23 mouse cellular contexts compared by ENCODE assay signal in the genomic region with DNA sequence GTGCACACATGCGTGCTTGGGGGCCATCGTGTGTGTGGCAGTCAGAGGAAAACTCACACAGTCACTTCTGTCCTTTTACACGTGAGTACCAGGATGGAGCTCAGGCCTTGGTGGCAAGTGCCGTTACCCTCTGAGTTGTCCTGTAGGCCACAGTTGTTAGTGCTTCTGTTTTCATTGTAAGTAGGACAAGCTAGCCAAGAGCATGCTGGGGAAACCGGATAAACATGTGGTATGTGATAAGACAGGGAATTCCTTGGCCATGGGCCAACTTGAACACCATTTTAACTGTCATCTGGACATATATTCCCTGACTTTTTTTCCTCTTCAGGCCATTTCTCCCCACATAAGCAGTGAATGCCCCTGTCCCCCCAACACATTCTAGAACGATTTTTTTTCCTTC. TPM values are rescaled to one million over a fixed set of nuclear protein-coding genes. Genes with fewer than 3 reads are reported as not detected.
DNase-seq lines count a peak whose midpoint lies in the region; ATAC-seq and TF ChIP-seq lines count a peak whose summit lies in the region.
"Had no signal": no experiment of that assay in that cellular context is flagged by ENCODE, and none has a peak within 500 bp of the region (broad histone marks: within the 10 kb centered on the region; RNA-seq: fewer than 3 reads in every experiment).

No protein-coding gene starts in this region.

- H3K4me1 ChIP-seq in heart, embryonic 11.5 days (ENCODE audit: control insufficient read depth, insufficient read depth, low read length), result peaks cover 19% of the 10 kb centered on the region
- peaks cover 5% of the 10 kb centered on the region for H3K4me1 ChIP-seq in heart, adult 2 months (ENCODE audit: control insufficient read depth, insufficient read depth, low read length)
- H3K4me1 ChIP-seq in lung, embryonic 14.5 days (ENCODE audit: insufficient read depth), result peaks cover 17% of the 10 kb centered on the region
- peaks cover 0 to 31% of the 10 kb centered on the region in 2 experiments; a peak in 3 of 4 replicates for H3K4me1 ChIP-seq in MEL (ENCODE audit: control insufficient read depth in 1 of 2, insufficient read depth in 2 of 2, low read length in 2 of 2)
- peaks cover 7% of the 10 kb centered on the region; the same call in 1 of the 2 replicates for H3K4me1 ChIP-seq in heart, postnatal 0 days (ENCODE audit: control insufficient read depth, insufficient read depth)
- no peaks in the 10 kb centered on the region; the same call in 1 of the 2 replicates for H3K4me1 ChIP-seq in forebrain, embryonic 14.5 days (ENCODE audit: control insufficient read depth, insufficient read depth, low read length)

- TF ChIP-seq RAD21 in MEL (IDR thresholded peaks at IDR 0.05; ENCODE audit: low read depth, low read length), result no peak

- H3K4me2 ChIP-seq in heart, embryonic 11.5 days, result 0 out of 2 replicates have a peak overlapping the region, but pooled peaks have one; percentile 17
- no peak overlapping the region for H3K4me2 ChIP-seq in lung, embryonic 14.5 days
- no peak overlapping the region for H3K4me2 ChIP-seq in heart, postnatal 0 days (ENCODE audit: low read depth, low read length)
- no peak overlapping the region for H3K4me2 ChIP-seq in forebrain, embryonic 14.5 days (ENCODE audit: low read length)
- H3K4me2 ChIP-seq: embryonic facial prominence, embryonic 15.5 days; forebrain, embryonic 15.5 days; lung, embryonic 15.5 days; midbrain, embryonic 15.5 days had no signal

- intact Hi-C loops in heart, adult 2 months (cut with DNase I), result loop anchor here (10.0 kb wide), 1 partner anchor 101 kb away; the partner anchor contains the start of gene Fam102b

- H3K36me3 ChIP-seq in heart, embryonic 11.5 days (ENCODE audit: control insufficient read depth, insufficient read depth, low read length), result 0 out of 2 replicates have a peak, but pooled peaks cover 3% of the 10 kb centered on the region
- peaks cover 4% of the 10 kb centered on the region for H3K36me3 ChIP-seq in heart, adult 2 months (ENCODE audit: control insufficient read depth, insufficient read depth, low read length)
- H3K36me3 ChIP-seq in lung, embryonic 14.5 days (ENCODE audit: insufficient read depth), result no peaks in the 10 kb centered on the region
- H3K36me3 ChIP-seq in MEL (ENCODE audit: control insufficient read depth in 1 of 2, insufficient read depth in 2 of 2, low read length in 2 of 2), result peaks cover 0 to 15% of the 10 kb centered on the region in 2 experiments; a peak in 2 of 4 replicates
- no peaks in the 10 kb centered on the region for H3K36me3 ChIP-seq in heart, postnatal 0 days (replicated peaks; ENCODE audit: control insufficient read depth, insufficient read depth, low read length)
- H3K36me3 ChIP-seq in forebrain, embryonic 14.5 days (ENCODE audit: control insufficient read depth, insufficient read depth, low read length), result no peaks in the 10 kb centered on the region
- H3K36me3 ChIP-seq: forebrain, embryonic 15.5 days; midbrain, embryonic 15.5 days had no signal

- H3K4me3 ChIP-seq in heart, embryonic 11.5 days (ENCODE audit: low read depth, low read length), result no peak overlapping the region
- no peak overlapping the region for H3K4me3 ChIP-seq in heart, adult 2 months
- H3K4me3 ChIP-seq in lung, embryonic 14.5 days (ENCODE audit: low read depth, low read length), result no peak overlapping the region
- H3K4me3 ChIP-seq in MEL (ENCODE audit: control insufficient read depth in 1 of 2, insufficient read depth in 1 of 2, low read depth in 2 of 2, low read length in 2 of 2), result no peak overlapping the region
- no peak overlapping the region for H3K4me3 ChIP-seq in heart, postnatal 0 days (ENCODE audit: low read depth, low read length)
- no peak overlapping the region for H3K4me3 ChIP-seq in forebrain, embryonic 14.5 days (ENCODE audit: low read depth, low read length)
- H3K4me3 ChIP-seq: embryonic facial prominence, embryonic 15.5 days; forebrain, embryonic 15.5 days; lung, embryonic 15.5 days; midbrain, embryonic 15.5 days had no signal

- peak; percentile 44; the same call in 1 of the 2 replicates for ATAC-seq in heart, embryonic 11.5 days (replicated peaks; ENCODE audit: insufficient number of reproducible peaks, low FRiP score, low TSS enrichment)
- peak; percentile 27; the same call in 1 of the 2 replicates for ATAC-seq in lung, embryonic 14.5 days (ENCODE audit: insufficient read depth)
- ATAC-seq in heart, postnatal 0 days (ENCODE audit: insufficient read depth, low read depth), result peak; percentile 66
- ATAC-seq in forebrain, embryonic 14.5 days, result no peak
- ATAC-seq: forebrain, embryonic 15.5 days; midbrain, embryonic 15.5 days had no signal

- no peaks in the 10 kb centered on the region for H3K9me3 ChIP-seq in heart, embryonic 11.5 days (replicated peaks; ENCODE audit: control insufficient read depth, low read length)
- no peaks in the 10 kb centered on the region for H3K9me3 ChIP-seq in lung, embryonic 14.5 days (ENCODE audit: low read depth, low read length)
- no peaks in the 10 kb centered on the region for H3K9me3 ChIP-seq in MEL (replicated peaks; ENCODE audit: insufficient read depth, low read length)
- no peaks in the 10 kb centered on the region for H3K9me3 ChIP-seq in heart, postnatal 0 days (replicated peaks; ENCODE audit: control insufficient read depth, low read length)
- no peaks in the 10 kb centered on the region for H3K9me3 ChIP-seq in forebrain, embryonic 14.5 days (replicated peaks; ENCODE audit: control insufficient read depth, low read length)
- H3K9me3 ChIP-seq: embryonic facial prominence, embryonic 15.5 days; forebrain, embryonic 15.5 days; lung, embryonic 15.5 days; midbrain, embryonic 15.5 days had no signal

- TF ChIP-seq POLR2A in heart, adult 2 months (IDR thresholded peaks at IDR 0.05; ENCODE audit: insufficient read depth, low read depth, low read length), result no peak
- TF ChIP-seq POLR2A in MEL (IDR thresholded peaks at IDR 0.05; ENCODE audit: control insufficient read depth in 1 of 2, insufficient read depth in 1 of 2, low read depth in 1 of 2, low read length in 2 of 2, poor library complexity in 1 of 2), result no peak

- TF ChIP-seq CTCF in heart, adult 2 months (IDR thresholded peaks at IDR 0.05), result no peak
- no peak for TF ChIP-seq CTCF in lung, embryonic 14.5 days (IDR thresholded peaks at IDR 0.05; ENCODE audit: low read depth)
- no peak for TF ChIP-seq CTCF in MEL (IDR thresholded peaks at IDR 0.05 in 2 of 3, conservative IDR thresholded peaks at IDR 0.05 in 1 of 3; ENCODE audit: control insufficient read depth in 1 of 3, insufficient read depth in 1 of 3, low read depth in 2 of 3, low read length in 3 of 3, poor library complexity in 1 of 3, severe bottlenecking in 1 of 3)
- no peak for TF ChIP-seq CTCF in heart, postnatal 0 days (IDR thresholded peaks at IDR 0.05; ENCODE audit: low read depth)

- H3K79me2 ChIP-seq in heart, adult 2 months (replicated peaks; ENCODE audit: control insufficient read depth, insufficient read depth, low read length), result no peaks in the 10 kb centered on the region
- peaks cover 3% of the 10 kb centered on the region; the same call in 1 of the 2 replicates for H3K79me2 ChIP-seq in MEL (ENCODE audit: control insufficient read depth, insufficient read depth, low read length, poor library complexity)

- 0 out of 2 replicates have a peak overlapping the region, but pooled peaks have one; percentile 10 for H3K27ac ChIP-seq in heart, embryonic 11.5 days (ENCODE audit: low read depth, low read length)
- no peak overlapping the region for H3K27ac ChIP-seq in heart, adult 2 months
- H3K27ac ChIP-seq in lung, embryonic 14.5 days (ENCODE audit: low read depth), result no peak overlapping the region
- no peak overlapping the region for H3K27ac ChIP-seq in MEL (ENCODE audit: control insufficient read depth, low read depth, low read length)
- no peak overlapping the region for H3K27ac ChIP-seq in heart, postnatal 0 days (ENCODE audit: low read depth)
- H3K27ac ChIP-seq in forebrain, embryonic 14.5 days (ENCODE audit: low read depth, low read length), result no peak overlapping the region
- H3K27ac ChIP-seq: embryonic facial prominence, embryonic 15.5 days; forebrain, embryonic 15.5 days; lung, embryonic 15.5 days; midbrain, embryonic 15.5 days had no signal

- 53% methylated on average over 6 of the region's 6 CpGs for WGBS in heart, embryonic 11.5 days (ENCODE audit: insufficient replicate concordance)
- WGBS in heart, adult 2 months, result 46% methylated on average over 6 of the region's 6 CpGs
- WGBS in lung, embryonic 14.5 days, result 46% methylated on average over 6 of the region's 6 CpGs
- WGBS in heart, postnatal 0 days, result 43% methylated on average over 6 of the region's 6 CpGs
- WGBS in forebrain, embryonic 14.5 days, result 85% methylated on average over 6 of the region's 6 CpGs

- H3K27me3 ChIP-seq in heart, embryonic 11.5 days (ENCODE audit: control insufficient read depth, insufficient read depth, low read length), result no peaks in the 10 kb centered on the region
- no peaks in the 10 kb centered on the region for H3K27me3 ChIP-seq in heart, adult 2 months (ENCODE audit: control insufficient read depth, insufficient read depth, low read length)
- no peaks in the 10 kb centered on the region for H3K27me3 ChIP-seq in lung, embryonic 14.5 days (ENCODE audit: insufficient read depth, low read length)
- no peaks in the 10 kb centered on the region for H3K27me3 ChIP-seq in MEL (ENCODE audit: control insufficient read depth in 1 of 2, insufficient read depth in 2 of 2, low read length in 2 of 2)
- H3K27me3 ChIP-seq in heart, postnatal 0 days (ENCODE audit: control insufficient read depth, insufficient read depth, low read length), result no peaks in the 10 kb centered on the region
- H3K27me3 ChIP-seq in forebrain, embryonic 14.5 days (replicated peaks; ENCODE audit: control insufficient read depth, insufficient read depth, low read length), result no peaks in the 10 kb centered on the region
- H3K27me3 ChIP-seq: embryonic facial prominence, embryonic 15.5 days; forebrain, embryonic 15.5 days; lung, embryonic 15.5 days; midbrain, embryonic 15.5 days had no signal

- no peak for DNase-seq in heart, adult 2 months
- DNase-seq in lung, embryonic 14.5 days, result peak; percentile 86
- DNase-seq in lung, postnatal 25 days (ENCODE audit: low spot score), result no peak
- peak; percentile 41 for DNase-seq in MEL (ENCODE audit: low read depth, low spot score)
- peak; percentile 52 for DNase-seq in heart, postnatal 0 days (ENCODE audit: low spot score)
- DNase-seq in forebrain, embryonic 14.5 days (ENCODE audit: low spot score), result no peak
- no peak for DNase-seq in thymus, adult 18-20 months
- DNase-seq: adrenal gland, postnatal 10 days; cerebellum, adult 8-10 months; kidney, adult 2 months; layer of hippocampus, postnatal 36 days; left cerebral cortex, postnatal 4 days; right cerebral cortex, postnatal 14 days had no signal

- TF ChIP-seq EP300 in heart, adult 2 months (IDR thresholded peaks at IDR 0.05; ENCODE audit: insufficient read depth, low read depth, low read length), result no peak
- peak; percentile 39 to 65; a peak in 3 of 4 replicates for TF ChIP-seq EP300 in MEL (IDR thresholded peaks at IDR 0.05; ENCODE audit: low read depth in 1 of 2, low read length in 2 of 2)
- TF ChIP-seq EP300 in heart, postnatal 0 days (IDR thresholded peaks at IDR 0.05; ENCODE audit: low read depth), result no peak

- no peak overlapping the region for H3K9ac ChIP-seq in heart, embryonic 11.5 days (ENCODE audit: low read depth, low read length)
- no peak overlapping the region for H3K9ac ChIP-seq in heart, adult 2 months (ENCODE audit: low read depth, low read length)
- no peak overlapping the region for H3K9ac ChIP-seq in lung, embryonic 14.5 days
- no peak overlapping the region for H3K9ac ChIP-seq in MEL (ENCODE audit: control insufficient read depth, low read depth, low read length, poor library complexity, severe bottlenecking)
- H3K9ac ChIP-seq in heart, postnatal 0 days (replicated peaks; ENCODE audit: low read depth, low read length), result no peak overlapping the region
- H3K9ac ChIP-seq in forebrain, embryonic 14.5 days (ENCODE audit: low read length), result no peak overlapping the region
- H3K9ac ChIP-seq: embryonic facial prominence, embryonic 15.5 days; forebrain, embryonic 15.5 days; lung, embryonic 15.5 days; midbrain, embryonic 15.5 days had no signal

RNA-seq across cellular contexts. Expression of gene Slc25a24, which starts 2.6 kb away (rescaled TPM):
- 38.1 and 50.5 TPM in 2 replicates for polyA plus RNA-seq in heart, embryonic 11.5 days (2014; fragmentation: Nextera tagmentation; extraction: Ambion mirVana)
- 1 to 10 TPM; 5.7 to 7.4 TPM for total RNA-seq in heart, adult 2 months (2021)
- polyA plus RNA-seq in heart, adult 2 months (2012; rRNA removed), result 1.9 and 3.3 TPM in 2 replicates
- polyA plus RNA-seq in lung, embryonic 14.5 days (2014; fragmentation: Nextera tagmentation; extraction: Ambion mirVana), result 34.7 and 35.8 TPM in 2 replicates
- 5.5 and 5.6 TPM in 2 replicates for total RNA-seq in MEL (2012; rRNA removed)
- polyA plus RNA-seq in MEL (2012; ENCODE audit: insufficient read depth in 1 of 2, insufficient read length in 2 of 2, low read depth in 1 of 2, low replicate concordance in 2 of 2, missing spikeins in 1 of 2), result 10 to 100 TPM in 1 of 2 experiments, not detected in 1; 14.3 TPM
- 12.0 and 25.0 TPM in 2 replicates for total RNA-seq in heart, postnatal 0 days (2014; rRNA removed; ENCODE audit: low replicate concordance)
- polyA plus RNA-seq in heart, postnatal 0 days (2015; fragmentation: Nextera tagmentation; extraction: Ambion mirVana), result 9.8 and 11.1 TPM in 2 replicates
- 4.7 and 5.0 TPM in 2 replicates for polyA plus RNA-seq in forebrain, embryonic 14.5 days (2014; fragmentation: Nextera tagmentation; extraction: Ambion mirVana)

RNA-seq across cellular contexts. Expression of gene Slc25a54, which starts 45.3 kb away (rescaled TPM):
- not detected in 2 replicates for polyA plus RNA-seq in heart, embryonic 11.5 days (2014; fragmentation: Nextera tagmentation; extraction: Ambion mirVana)
- total RNA-seq in heart, adult 2 months (2021), result not detected
- polyA plus RNA-seq in heart, adult 2 months (2012; rRNA removed), result not detected in 2 replicates
- not detected in 2 replicates for polyA plus RNA-seq in lung, embryonic 14.5 days (2014; fragmentation: Nextera tagmentation; extraction: Ambion mirVana)
- total RNA-seq in MEL (2012; rRNA removed), result not detected in 2 replicates
- polyA plus RNA-seq in MEL (2012; ENCODE audit: insufficient read depth in 1 of 2, insufficient read length in 2 of 2, low read depth in 1 of 2, low replicate concordance in 2 of 2, missing spikeins in 1 of 2), result not detected
- not detected in 2 replicates for total RNA-seq in heart, postnatal 0 days (2014; rRNA removed; ENCODE audit: low replicate concordance)
- polyA plus RNA-seq in heart, postnatal 0 days (2015; fragmentation: Nextera tagmentation; extraction: Ambion mirVana), result not detected in 2 replicates
- not detected in 2 replicates for polyA plus RNA-seq in forebrain, embryonic 14.5 days (2014; fragmentation: Nextera tagmentation; extraction: Ambion mirVana)
- total RNA-seq: adrenal gland, postnatal 10 days; gastrocnemius, adult 18-20 months; granulocyte monocyte progenitor cell, adult 5-6 weeks; layer of hippocampus, postnatal 36 days; left cerebral cortex, postnatal 4 days had no signal
- polyA plus RNA-seq: C2C12; cortical plate, adult 2 months; embryonic facial prominence, embryonic 15.5 days; forebrain, embryonic 15.5 days; kidney, adult 2 months; large intestine, adult 2 months; lung, embryonic 15.5 days; midbrain, embryonic 15.5 days had no signal

Comparison
In these comparisons a context has a peak if more than half of its experiments do, and no peak if none do; other contexts are left out.
1. DNase-seq: peak in lung, embryonic 14.5 days (single experiment), MEL (single experiment) and heart, postnatal 0 days (single experiment); none in heart, adult 2 months (0 of 2), lung, postnatal 25 days (single experiment), forebrain, embryonic 14.5 days (single experiment) and thymus, adult 18-20 months (0 of 2).